In the genomic region with DNA sequence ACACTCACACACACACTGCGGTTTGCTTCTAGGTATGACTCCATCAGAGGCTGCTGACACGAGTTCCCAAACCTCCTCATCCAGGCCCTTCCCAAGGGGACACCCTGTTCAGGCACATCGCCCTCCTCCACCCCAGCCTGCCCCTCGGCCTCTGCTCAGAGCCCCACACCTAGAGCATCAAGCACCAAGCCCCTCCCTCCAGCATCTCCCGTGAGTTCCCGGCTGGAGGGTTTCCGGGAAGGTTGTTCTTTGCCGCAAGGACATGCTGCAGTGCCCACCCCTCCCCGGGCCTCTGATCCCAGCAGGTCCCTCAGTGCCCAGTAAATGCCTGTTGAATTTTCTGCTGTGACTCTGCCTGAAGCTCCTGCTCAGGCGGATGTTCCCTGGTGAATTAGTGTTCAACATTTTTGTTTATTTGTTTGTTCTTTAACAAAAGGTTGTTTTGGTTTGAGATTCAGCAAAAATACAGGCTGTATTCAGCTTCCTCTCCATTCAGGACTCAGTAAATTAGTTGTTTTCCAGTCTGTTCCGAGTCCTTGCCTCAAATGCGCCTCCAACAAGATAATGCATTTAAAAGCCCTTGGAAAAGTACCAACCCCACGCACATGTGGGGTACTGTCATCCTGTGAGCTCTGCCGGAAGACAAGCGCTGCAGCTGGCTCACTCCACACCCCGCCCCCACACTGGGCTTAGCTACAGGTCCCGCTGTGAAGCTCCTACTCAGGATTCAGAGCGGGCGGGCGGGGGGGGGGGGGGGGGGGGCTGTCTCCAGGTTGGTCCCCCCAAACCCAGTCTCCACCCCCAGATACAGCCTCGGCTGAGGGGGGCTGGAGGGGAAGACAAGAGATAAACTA, we compare ENCODE assay signal across 7 mouse cellular contexts. TPM values are rescaled to one million over a fixed set of nuclear protein-coding genes. Genes with fewer than 3 reads are reported as not detected.
DNase-seq lines count a peak whose midpoint lies in the region; ATAC-seq and TF ChIP-seq lines count a peak whose summit lies in the region.

No protein-coding gene starts in this region.

- H3K27ac ChIP-seq in forebrain, embryonic 15.5 days (replicated peaks): peak overlapping the region; percentile 50; the same call in 1 of the 2 replicates
- H3K27ac ChIP-seq in hindbrain, postnatal 0 days: peak overlapping the region; percentile 41; the same call in 1 of the 2 replicates

- intact Hi-C loops in left cerebral cortex, postnatal 25 days (cut with DNase I): no loop called here

- no peak for TF ChIP-seq CTCF in E14TG2a.4 (conservative IDR thresholded peaks at IDR 0.05; ENCODE audit: low read length)
- no peak for TF ChIP-seq CTCF in hindbrain, postnatal 0 days (IDR thresholded peaks at IDR 0.05; ENCODE audit: low read depth)

- H3K4me1 ChIP-seq in E14TG2a.4 (replicated peaks; ENCODE audit: low read depth, low read length): peaks cover 46% of the 10 kb centered on the region
- peaks cover 12% of the 10 kb centered on the region for H3K4me1 ChIP-seq in forebrain, embryonic 15.5 days
- peaks cover 11% of the 10 kb centered on the region; the same call in 1 of the 2 replicates for H3K4me1 ChIP-seq in hindbrain, postnatal 0 days (ENCODE audit: insufficient read depth, low read length)

- H3K4me2 ChIP-seq in forebrain, embryonic 15.5 days (replicated peaks): peak overlapping the region; percentile 34
- H3K4me2 ChIP-seq in hindbrain, postnatal 0 days (ENCODE audit: low read depth, low read length): peak overlapping the region; percentile 43
- H3K4me2 ChIP-seq in myocyte (ENCODE audit: low read depth): peak overlapping the region; percentile 48

- peak; percentile 80 for ATAC-seq in forebrain, embryonic 15.5 days (replicated peaks)
- peak; percentile 89 for ATAC-seq in hindbrain, postnatal 0 days

- peaks cover 17% of the 10 kb centered on the region for H3K9me3 ChIP-seq in E14TG2a.4 (ENCODE audit: low read length)
- H3K9me3 ChIP-seq in forebrain, embryonic 15.5 days: no peaks in the 10 kb centered on the region
- H3K9me3 ChIP-seq in hindbrain, postnatal 0 days (ENCODE audit: low read length): 0 out of 2 replicates have a peak, but pooled peaks cover 2% of the 10 kb centered on the region

- DNase-seq in Muller cell, postnatal 12 days (ENCODE audit: inconsistent ontology term): peak; percentile 56
- peak; percentile 85 for DNase-seq in hindbrain, postnatal 0 days (ENCODE audit: low spot score)
- DNase-seq in left cerebral cortex, postnatal 25 days (ENCODE audit: low spot score in 2 of 2): peak; percentile 77 to 93
- peak; percentile 82 for DNase-seq in thymus, postnatal 4 days

- TF ChIP-seq POLR2A in myocyte (IDR thresholded peaks at IDR 0.05; ENCODE audit: insufficient read length, low read depth): no peak

- no peak overlapping the region for H3ac ChIP-seq in myocyte (ENCODE audit: control insufficient read depth, insufficient read length)

- no peaks in the 10 kb centered on the region for H3K79me2 ChIP-seq in myocyte (ENCODE audit: control insufficient read depth, insufficient read depth)

- H3K4me3 ChIP-seq in E14TG2a.4 (replicated peaks; ENCODE audit: low read length): 0 out of 2 replicates have a peak overlapping the region, but pooled peaks have one; percentile 23
- H3K4me3 ChIP-seq in forebrain, embryonic 15.5 days: no peak overlapping the region
- peak overlapping the region; percentile 7; the same call in 1 of the 2 replicates for H3K4me3 ChIP-seq in hindbrain, postnatal 0 days (ENCODE audit: low read length)
- H3K4me3 ChIP-seq in myocyte: no peak overlapping the region

- no peak overlapping the region for H3K9ac ChIP-seq in forebrain, embryonic 15.5 days (replicated peaks)
- peak overlapping the region; percentile 17; the same call in 1 of the 2 replicates for H3K9ac ChIP-seq in hindbrain, postnatal 0 days (replicated peaks; ENCODE audit: low read length)

- WGBS in forebrain, embryonic 15.5 days: 9% methylated on average over 19 of the region's 21 CpGs
- 5% methylated on average over 21 of the region's 21 CpGs for WGBS in hindbrain, postnatal 0 days

- H3K36me3 ChIP-seq in E14TG2a.4 (ENCODE audit: insufficient read depth, low read length): peaks cover 24% of the 10 kb centered on the region
- H3K36me3 ChIP-seq in forebrain, embryonic 15.5 days: peaks cover 10% of the 10 kb centered on the region
- peaks cover 4% of the 10 kb centered on the region; the same call in 1 of the 2 replicates for H3K36me3 ChIP-seq in hindbrain, postnatal 0 days (ENCODE audit: insufficient read depth, low read length)
- peaks cover 5% of the 10 kb centered on the region for H3K36me3 ChIP-seq in myocyte (ENCODE audit: control insufficient read depth, insufficient read depth)

- peaks cover 18% of the 10 kb centered on the region for H3K27me3 ChIP-seq in E14TG2a.4 (ENCODE audit: insufficient read depth, low read length)
- H3K27me3 ChIP-seq in forebrain, embryonic 15.5 days: no peaks in the 10 kb centered on the region
- no peaks in the 10 kb centered on the region for H3K27me3 ChIP-seq in hindbrain, postnatal 0 days (ENCODE audit: insufficient read depth, low read length)
- H3K27me3 ChIP-seq in myocyte (ENCODE audit: control insufficient read depth, insufficient read depth, insufficient read length): no peaks in the 10 kb centered on the region

TF ChIP-seq in myocyte, 11 proteins besides CTCF, POLR2A, EP300 and RAD21:
- peak in 2 of 3 experiments; percentile 43 to 63 for TF ChIP-seq MYOD1 (IDR thresholded peaks at IDR 0.05; ENCODE audit: control insufficient read depth in 1 of 3, insufficient read length in 2 of 3, low read depth in 2 of 3)
- no peak for TF ChIP-seq E2F4 (IDR thresholded peaks at IDR 0.05; ENCODE audit: insufficient read depth)
- TF ChIP-seq CEBPB (IDR thresholded peaks at IDR 0.05; ENCODE audit: insufficient read depth, poor library complexity, severe bottlenecking): no peak
- TF ChIP-seq MYOG (IDR thresholded peaks at IDR 0.05; ENCODE audit: control insufficient read depth in 1 of 3, insufficient read depth in 1 of 3, insufficient read length in 2 of 3, low read depth in 2 of 3): peak in 1 of 3 experiments; percentile 47
- no peak for TF ChIP-seq TCF3 (IDR thresholded peaks at IDR 0.05; ENCODE audit: insufficient read length, low read depth)
- no peak for TF ChIP-seq TCF12 (IDR thresholded peaks at IDR 0.05; ENCODE audit: insufficient read depth, poor library complexity, severe bottlenecking)
- TF ChIP-seq MAX (IDR thresholded peaks at IDR 0.05; ENCODE audit: low read depth): no peak
TF ChIP-seq in myocyte: peak in this region for 2.

RNA-seq across cellular contexts. Expression of a gene that starts 16.6 kb away (rescaled TPM):
- 20.9 and 21.3 TPM in 2 replicates for polyA plus RNA-seq in forebrain, embryonic 15.5 days (2015; fragmentation: Nextera tagmentation; extraction: Ambion mirVana)
- 24.7 and 29.5 TPM in 2 replicates for total RNA-seq in hindbrain, postnatal 0 days (2014; rRNA removed)
- 18.8 and 20.3 TPM in 2 replicates for polyA plus RNA-seq in hindbrain, postnatal 0 days (2015; fragmentation: Nextera tagmentation; extraction: Ambion mirVana)
- 10 to 100 TPM in 1 of 2 experiments, 1 to 10 TPM in 1; 9.9 to 10.8 TPM for total RNA-seq in left cerebral cortex, postnatal 25 days (2021)
- polyA plus RNA-seq in myocyte (2012; fragmentation: generic; extraction: Trizol): 56.0 TPM

RNA-seq across cellular contexts. Expression of a gene that starts 50.6 kb away (rescaled TPM):
- polyA plus RNA-seq in forebrain, embryonic 15.5 days (2015; fragmentation: Nextera tagmentation; extraction: Ambion mirVana): 17.1 and 17.4 TPM in 2 replicates
- total RNA-seq in hindbrain, postnatal 0 days (2014; rRNA removed): 23.5 and 30.5 TPM in 2 replicates
- polyA plus RNA-seq in hindbrain, postnatal 0 days (2015; fragmentation: Nextera tagmentation; extraction: Ambion mirVana): 7.9 and 8.6 TPM in 2 replicates
- 10 to 100 TPM; 49.5 to 56.1 TPM for total RNA-seq in left cerebral cortex, postnatal 25 days (2021)
- polyA plus RNA-seq in myocyte (2012; fragmentation: generic; extraction: Trizol): 21.9 TPM

Comparison
In these comparisons a context has a peak if more than half of its experiments do, and no peak if none do; other contexts are left out.
1. H3K4me3 ChIP-seq: peak in E14TG2a.4 (single experiment) and hindbrain, postnatal 0 days (single experiment); none in forebrain, embryonic 15.5 days (single experiment) and myocyte (single experiment).
2. Peak in every context shown above with its lines, with median percentiles within 50 percentile points of each other: DNase-seq and H3K4me2 ChIP-seq.